Mouse (Mus musculus) neural tube, embryonic 12.5 days (tissue): ENCODE measurements around the gene Tex48. TPM values are rescaled to one million over a fixed set of nuclear protein-coding genes. Genes with fewer than 3 reads are reported as not detected.

Source experiments
- ATAC-seq: fragments of 200-750 bp; cut with Nextera tagmentation; 2 replicates; pipeline ENCODE4 v1.8.0; 2017; ENCODE audit warnings: low read depth, mild to moderate bottlenecking, moderate TSS enrichment, moderate library complexity; ENCODE audit not compliant: low FRiP score
- H3K27ac ChIP-seq: fragments of 300-500 bp; sonication (generic); 2 replicates; pipeline ENCODE4 v1.5.1; 2016
- H3K27me3 ChIP-seq: fragments of 300-500 bp; sonication (generic); replicated peaks from 2 replicates; pipeline ENCODE4 v1.6.1; 2016; ENCODE audit warnings: mild to moderate bottlenecking
- H3K36me3 ChIP-seq: fragments of 300-500 bp; sonication (generic); 2 replicates; pipeline ENCODE4 v1.6.1; 2016; ENCODE audit warnings: mild to moderate bottlenecking
- H3K4me1 ChIP-seq: fragments of 300-500 bp; sonication (generic); 2 replicates; pipeline ENCODE4 v1.6.1; 2016
- H3K4me2 ChIP-seq: fragments of 300-500 bp; sonication (generic); replicated peaks from 2 replicates; pipeline ENCODE4 v1.6.1; 2016; ENCODE audit warnings: mild to moderate bottlenecking
- H3K4me3 ChIP-seq: fragments of 300-500 bp; sonication (generic); 2 replicates; pipeline ENCODE4 v1.5.1; 2016
- H3K9ac ChIP-seq: fragments of 300-500 bp; sonication (generic); 2 replicates; pipeline ENCODE4 v1.6.1; 2016; ENCODE audit warnings: mild to moderate bottlenecking
- H3K9me3 ChIP-seq: fragments of 300-500 bp; sonication (generic); 2 replicates; pipeline ENCODE4 v1.6.1; 2016; ENCODE audit warnings: mild to moderate bottlenecking
- WGBS: fragments of 180-500 bp; shearing (Covaris S2); methylation state at CpG from one replicate; pipeline ENCODE4 v1.1.7; 2016; 5-methylcytosine and 5-hydroxymethylcytosine counted together
- polyA plus RNA-seq: library from polyadenylated mRNA; unstranded; fragments of >200 nt; fragmentation: Nextera tagmentation; extraction: Ambion mirVana; gene quantifications from 2 replicates; pipeline ENCODE4 v1.2.1, GENCODE M21; 2016

Gene Tex48
- polyA plus RNA-seq, 1 experiment from 2014 or later = not detected

DNA sequence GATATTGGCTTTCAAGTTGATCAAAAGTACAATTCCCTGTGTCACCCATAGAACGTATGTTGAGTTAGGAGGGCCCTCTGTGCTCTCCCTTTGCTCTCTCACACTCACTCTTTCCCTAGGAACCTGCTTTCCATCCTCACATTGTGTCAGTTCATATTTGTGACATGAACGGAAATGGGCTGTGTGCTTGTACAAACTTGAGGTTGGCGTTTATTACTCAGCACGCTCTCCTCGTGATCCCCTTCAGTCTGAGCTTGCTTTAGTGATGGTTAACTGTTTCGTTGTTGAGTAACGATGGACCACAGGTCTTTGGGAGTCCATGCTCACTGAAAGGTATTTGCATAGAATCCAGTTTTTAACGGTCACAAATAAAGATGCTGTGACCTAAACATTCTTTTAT, 4.9 kb upstream of the Tex48 start:
- H3K4me2 ChIP-seq = no peak overlapping the region
- ATAC-seq = no peak
- no peaks in the 10 kb centered on the region for H3K4me1 ChIP-seq
- no peak overlapping the region for H3K27ac ChIP-seq
- no peaks in the 10 kb centered on the region for H3K27me3 ChIP-seq
- no peaks in the 10 kb centered on the region for H3K9me3 ChIP-seq
- no peaks in the 10 kb centered on the region for H3K36me3 ChIP-seq
- no peak overlapping the region for H3K4me3 ChIP-seq
- 90% methylated on average over 8 of the region's 8 CpGs for WGBS
- H3K9ac ChIP-seq = no peak overlapping the region

DNA sequence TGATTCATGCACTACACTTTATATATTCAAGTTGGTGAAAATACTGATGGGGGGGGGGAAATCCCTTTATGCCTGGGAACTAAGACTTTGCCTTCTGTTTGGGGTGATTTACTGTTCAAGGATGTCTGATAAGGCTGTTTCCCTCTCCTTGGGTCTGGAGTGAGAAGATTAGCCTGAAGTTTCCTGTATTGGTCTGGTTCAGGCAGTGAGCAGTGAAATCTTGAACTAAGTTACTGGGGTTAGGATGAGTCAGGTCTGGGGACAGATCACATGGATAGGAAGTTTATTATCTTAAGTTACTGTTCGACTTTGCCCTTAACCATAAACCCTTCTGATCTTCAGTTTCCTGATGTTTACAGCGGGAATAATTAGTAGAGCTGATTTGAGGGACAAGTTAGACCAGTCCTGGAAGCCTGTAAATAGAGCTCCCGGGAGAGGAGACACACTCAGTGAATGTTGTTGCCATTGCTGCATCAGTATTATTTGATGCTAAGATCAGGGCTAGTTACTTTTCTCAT, 3.4 kb upstream of the Tex48 start:
- Histone ChIP-seq H3K9ac (no peak overlapping the region), H3K4me2 (no peak overlapping the region), H3K27ac (no peak overlapping the region), H3K9me3 (no peaks in the 10 kb centered on the region), H3K4me3 (no peak overlapping the region), H3K27me3 (no peaks in the 10 kb centered on the region), H3K4me1 (no peaks in the 10 kb centered on the region), H3K36me3 (no peaks in the 10 kb centered on the region)
- no peak for ATAC-seq
- 71% methylated on average over 3 of the region's 3 CpGs for WGBS

DNA sequence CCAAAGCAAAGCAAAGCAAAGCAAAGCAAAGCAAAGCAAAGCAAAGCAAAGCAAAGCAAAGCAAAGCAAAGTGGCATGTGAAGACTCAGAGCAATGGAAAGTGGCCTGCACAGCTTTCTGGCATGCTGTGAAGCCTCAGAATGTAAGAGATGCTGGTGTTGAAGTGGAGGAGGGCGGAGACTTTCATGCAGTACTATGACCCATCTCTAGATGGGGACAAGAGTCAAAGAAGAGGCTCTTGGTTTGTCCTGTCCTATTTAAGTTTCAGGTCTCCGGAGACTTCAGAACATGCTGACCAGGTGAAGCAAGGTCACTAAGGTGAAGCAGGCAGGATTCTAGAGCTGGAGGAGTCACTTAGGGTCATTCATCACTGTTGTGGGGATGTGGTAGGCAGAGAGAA, 367 bp downstream of the Tex48 start:
- H3K27me3 ChIP-seq = no peaks in the 10 kb centered on the region
- no peak for ATAC-seq
- 72% methylated on average over 2 of the region's 2 CpGs for WGBS
- H3K4me2 ChIP-seq = no peak overlapping the region
- no peak overlapping the region for H3K4me3 ChIP-seq
- no peak overlapping the region for H3K9ac ChIP-seq
- H3K4me1 ChIP-seq = no peaks in the 10 kb centered on the region
- H3K36me3 ChIP-seq = no peaks in the 10 kb centered on the region
- no peak overlapping the region for H3K27ac ChIP-seq
- H3K9me3 ChIP-seq = no peaks in the 10 kb centered on the region

DNA sequence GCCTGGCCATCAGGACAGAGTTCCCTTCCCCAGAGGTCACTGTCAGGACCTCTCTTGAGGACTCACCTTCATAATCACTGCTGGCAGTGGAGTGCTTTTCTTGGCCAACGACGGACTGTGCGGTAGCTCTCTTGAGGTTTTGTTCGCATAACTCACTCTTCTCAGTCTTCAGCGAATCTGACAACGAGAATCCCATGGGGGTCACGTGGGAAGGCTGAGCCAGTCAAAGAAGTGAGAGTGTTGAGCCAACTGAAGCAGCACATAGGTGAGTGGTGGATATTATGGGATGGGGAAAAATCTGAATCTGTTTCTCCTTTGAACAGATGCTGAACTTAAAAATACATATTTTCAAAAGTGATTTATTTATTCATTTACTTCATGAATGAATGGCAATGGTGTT, 13.8 kb downstream of the Tex48 start:
- no peaks in the 10 kb centered on the region for H3K27me3 ChIP-seq
- 82% methylated on average over 7 of the region's 7 CpGs for WGBS
- no peak overlapping the region for H3K4me2 ChIP-seq
- no peak overlapping the region for H3K4me3 ChIP-seq
- H3K9me3 ChIP-seq = no peaks in the 10 kb centered on the region
- H3K36me3 ChIP-seq = no peaks in the 10 kb centered on the region
- ATAC-seq = no peak
- no peak overlapping the region for H3K9ac ChIP-seq
- no peaks in the 10 kb centered on the region for H3K4me1 ChIP-seq
- no peak overlapping the region for H3K27ac ChIP-seq

DNA sequence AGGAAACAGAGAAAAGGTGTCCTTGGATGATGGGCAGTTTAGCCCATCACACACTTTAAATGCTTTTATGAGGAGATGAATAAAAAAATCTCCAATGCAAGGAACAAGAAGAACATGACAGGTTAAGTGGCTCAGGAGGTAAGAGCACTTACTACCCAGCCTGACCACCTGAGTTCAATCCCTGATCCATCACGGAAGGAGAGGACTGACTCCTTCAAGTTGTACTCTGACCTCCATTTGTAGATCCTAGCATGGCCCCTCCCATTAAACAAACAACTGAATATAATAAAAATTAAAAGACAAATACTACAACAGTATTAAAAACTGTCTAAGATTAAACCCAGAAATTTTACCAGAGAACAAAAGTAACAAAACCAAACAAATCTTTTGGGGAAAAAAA, 16.3 kb downstream of the Tex48 start:
- no peaks in the 10 kb centered on the region for H3K9me3 ChIP-seq
- no peak overlapping the region for H3K4me3 ChIP-seq
- no peak overlapping the region for H3K4me2 ChIP-seq
- no peak overlapping the region for H3K27ac ChIP-seq
- H3K36me3 ChIP-seq = no peaks in the 10 kb centered on the region
- H3K4me1 ChIP-seq = no peaks in the 10 kb centered on the region
- H3K9ac ChIP-seq = no peak overlapping the region
- no peaks in the 10 kb centered on the region for H3K27me3 ChIP-seq
- 72% methylated on average over 1 of the region's 1 CpGs for WGBS
- no peak for ATAC-seq

DNA sequence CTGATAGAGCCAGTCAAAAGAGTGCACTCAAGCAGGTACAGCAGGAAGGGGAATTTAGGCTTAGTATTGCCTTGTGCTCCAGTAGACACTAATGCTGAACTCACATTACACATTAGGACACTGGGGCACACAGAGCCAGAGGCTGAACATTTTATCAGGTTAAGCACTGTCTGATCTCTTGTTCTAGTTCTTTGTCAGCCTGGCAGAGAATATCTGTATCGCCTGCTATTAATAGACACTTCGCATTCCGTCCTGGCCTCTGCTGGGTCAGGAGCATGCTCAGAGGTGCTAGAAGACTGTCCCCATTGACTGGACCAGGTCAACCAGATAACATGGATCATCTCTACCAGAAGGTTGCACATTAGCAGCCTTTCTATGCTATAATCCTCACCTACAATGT, 16.7 kb downstream of the Tex48 start:
- no peak for ATAC-seq
- H3K4me1 ChIP-seq = no peaks in the 10 kb centered on the region
- H3K4me2 ChIP-seq = no peak overlapping the region
- H3K9me3 ChIP-seq = no peaks in the 10 kb centered on the region
- no peaks in the 10 kb centered on the region for H3K36me3 ChIP-seq
- no peaks in the 10 kb centered on the region for H3K27me3 ChIP-seq
- no peak overlapping the region for H3K27ac ChIP-seq
- 96% methylated on average over 3 of the region's 3 CpGs for WGBS
- H3K4me3 ChIP-seq = no peak overlapping the region
- no peak overlapping the region for H3K9ac ChIP-seq

DNA sequence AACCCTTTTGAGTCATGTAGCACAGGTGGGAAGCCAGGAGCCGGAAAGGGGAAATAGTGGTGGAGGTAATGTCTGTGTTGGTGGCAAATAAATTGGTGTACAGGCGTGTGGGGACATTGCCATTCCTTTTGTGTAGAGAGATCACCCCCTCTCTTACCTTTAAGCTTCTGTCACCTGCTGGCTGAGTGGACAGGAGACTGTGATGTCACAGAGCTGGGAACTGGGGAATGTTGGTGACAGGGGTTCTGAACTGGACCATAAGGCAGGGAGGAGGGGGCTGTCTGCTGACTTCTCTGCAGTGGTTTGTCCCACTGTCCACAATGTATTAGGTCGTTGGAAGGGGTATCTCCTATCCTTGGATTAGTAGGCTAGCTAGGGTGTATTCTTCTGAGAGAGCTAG, 17.3 kb downstream of the Tex48 start, which contains the start of gene Gm11213:
Gene Gm11213 (minus strand): TSS at position 317 of the 400 bp plus-strand sequence.
- Histone ChIP-seq H3K27ac (no peak within 1 kb of the TSS), H3K27me3 (no peaks in the 10 kb centered on the region), H3K4me3 (no peak within 1 kb of the TSS), H3K9me3 (no peaks in the 10 kb centered on the region), H3K4me2 (no peak within 1 kb of the TSS), H3K36me3 (no peaks in the 10 kb centered on the region), H3K4me1 (no peaks in the 10 kb centered on the region), H3K9ac (no peak within 1 kb of the TSS)
- WGBS = 80% methylated on average over 3 of the region's 3 CpGs
- no peak for ATAC-seq

DNA sequence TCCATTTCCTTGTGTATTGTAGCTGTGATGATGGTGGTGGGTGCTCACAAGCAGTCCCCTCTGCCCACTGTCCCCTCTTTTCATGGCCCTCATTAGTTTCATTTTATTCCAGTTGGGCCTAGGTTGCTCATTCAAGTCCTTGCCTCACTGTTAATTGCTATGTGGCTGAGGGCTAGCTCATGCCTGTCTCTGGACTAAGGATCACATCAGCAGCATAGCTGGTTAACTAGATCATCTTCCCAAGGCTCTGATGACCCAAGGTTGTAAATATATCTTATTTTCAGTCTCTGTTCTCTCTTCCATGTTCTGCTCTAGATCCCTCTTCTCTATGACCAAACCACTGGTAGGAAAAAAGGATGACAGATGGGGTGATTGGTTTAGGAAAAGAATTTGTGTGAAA, 21.0 kb downstream of the Tex48 start:
- Histone ChIP-seq H3K4me1 (no peaks in the 10 kb centered on the region), H3K9ac (no peak overlapping the region), H3K9me3 (no peaks in the 10 kb centered on the region), H3K27ac (no peak overlapping the region), H3K27me3 (no peaks in the 10 kb centered on the region), H3K4me3 (no peak overlapping the region), H3K36me3 (no peaks in the 10 kb centered on the region), H3K4me2 (no peak overlapping the region)
- ATAC-seq = no peak

DNA sequence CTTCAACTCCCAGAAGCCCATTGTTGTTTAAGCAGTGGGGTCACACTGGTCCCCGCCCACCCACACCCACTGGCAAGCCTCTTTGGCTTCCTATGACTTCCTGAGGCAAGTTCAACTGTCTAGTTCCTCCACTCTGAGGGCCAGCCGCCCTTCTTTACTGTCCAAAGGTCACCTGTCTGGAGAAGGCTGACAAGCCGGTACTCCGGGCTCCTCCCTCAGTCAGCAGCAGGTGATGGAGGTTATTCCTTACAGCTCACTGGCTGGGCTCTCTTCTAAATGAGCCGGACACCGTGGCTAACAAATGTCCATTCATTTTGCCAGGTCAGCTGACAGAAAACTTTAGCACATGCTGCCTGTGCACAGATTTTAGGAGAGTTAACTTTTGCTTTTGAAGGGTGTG, 21.4 kb downstream of the Tex48 start:
- WGBS = 87% methylated on average over 6 of the region's 6 CpGs
- Histone ChIP-seq H3K4me3 (no peak overlapping the region), H3K9me3 (no peaks in the 10 kb centered on the region), H3K27me3 (no peaks in the 10 kb centered on the region), H3K27ac (no peak overlapping the region), H3K4me2 (no peak overlapping the region), H3K9ac (no peak overlapping the region), H3K4me1 (no peaks in the 10 kb centered on the region), H3K36me3 (no peaks in the 10 kb centered on the region)
- no peak for ATAC-seq

DNA sequence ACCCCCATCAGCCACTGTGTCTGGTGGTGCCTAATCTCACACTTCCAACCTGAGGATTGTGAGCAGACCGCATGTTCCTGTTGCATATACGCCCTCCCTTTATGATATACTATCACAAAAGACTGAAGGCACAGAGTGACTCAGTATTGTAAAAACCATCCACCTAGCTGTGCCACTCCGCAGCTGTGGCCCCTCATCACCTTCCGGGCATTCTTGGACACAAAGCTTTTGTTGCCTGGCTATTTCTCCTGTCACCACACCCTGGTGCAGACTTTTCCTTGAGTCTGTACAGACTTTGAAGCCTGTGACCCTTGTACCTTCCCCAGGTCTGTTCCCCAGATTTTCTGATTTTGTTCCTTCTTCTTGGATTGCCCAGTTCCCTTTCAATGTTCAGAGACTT, 26.2 kb downstream of the Tex48 start:
- H3K9ac ChIP-seq = no peak overlapping the region
- no peaks in the 10 kb centered on the region for H3K36me3 ChIP-seq
- no peaks in the 10 kb centered on the region for H3K27me3 ChIP-seq
- no peaks in the 10 kb centered on the region for H3K4me1 ChIP-seq
- H3K4me3 ChIP-seq = no peak overlapping the region
- no peaks in the 10 kb centered on the region for H3K9me3 ChIP-seq
- H3K27ac ChIP-seq = no peak overlapping the region
- H3K4me2 ChIP-seq = no peak overlapping the region
- over 99% methylated on average over 4 of the region's 4 CpGs for WGBS
- ATAC-seq = no peak

DNA sequence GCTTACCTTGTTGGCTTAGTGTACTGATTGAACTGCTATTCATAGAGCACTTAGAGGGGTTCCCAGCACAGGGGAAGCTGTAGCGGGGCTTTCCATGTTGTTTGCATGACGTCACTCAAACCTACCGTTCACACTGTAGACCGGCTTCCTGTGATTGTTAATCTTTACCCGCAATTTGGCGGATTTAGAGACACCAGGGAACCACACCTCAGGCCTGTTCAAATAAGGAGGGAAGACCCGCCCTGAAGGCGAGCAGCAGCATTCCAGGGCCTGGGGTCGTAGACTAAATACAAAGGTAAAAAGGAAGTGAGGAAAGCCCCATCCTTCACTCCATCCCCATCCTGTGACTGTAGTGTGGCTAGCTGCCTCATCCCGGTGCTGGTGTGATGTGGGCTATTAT, 27.0 kb downstream of the Tex48 start:
- 83% methylated on average over 10 of the region's 10 CpGs for WGBS
- H3K36me3 ChIP-seq = no peaks in the 10 kb centered on the region
- H3K9me3 ChIP-seq = no peaks in the 10 kb centered on the region
- H3K4me1 ChIP-seq = no peaks in the 10 kb centered on the region
- H3K4me3 ChIP-seq = no peak overlapping the region
- H3K27ac ChIP-seq = no peak overlapping the region
- no peaks in the 10 kb centered on the region for H3K27me3 ChIP-seq
- H3K9ac ChIP-seq = no peak overlapping the region
- H3K4me2 ChIP-seq = no peak overlapping the region
- no peak for ATAC-seq

DNA sequence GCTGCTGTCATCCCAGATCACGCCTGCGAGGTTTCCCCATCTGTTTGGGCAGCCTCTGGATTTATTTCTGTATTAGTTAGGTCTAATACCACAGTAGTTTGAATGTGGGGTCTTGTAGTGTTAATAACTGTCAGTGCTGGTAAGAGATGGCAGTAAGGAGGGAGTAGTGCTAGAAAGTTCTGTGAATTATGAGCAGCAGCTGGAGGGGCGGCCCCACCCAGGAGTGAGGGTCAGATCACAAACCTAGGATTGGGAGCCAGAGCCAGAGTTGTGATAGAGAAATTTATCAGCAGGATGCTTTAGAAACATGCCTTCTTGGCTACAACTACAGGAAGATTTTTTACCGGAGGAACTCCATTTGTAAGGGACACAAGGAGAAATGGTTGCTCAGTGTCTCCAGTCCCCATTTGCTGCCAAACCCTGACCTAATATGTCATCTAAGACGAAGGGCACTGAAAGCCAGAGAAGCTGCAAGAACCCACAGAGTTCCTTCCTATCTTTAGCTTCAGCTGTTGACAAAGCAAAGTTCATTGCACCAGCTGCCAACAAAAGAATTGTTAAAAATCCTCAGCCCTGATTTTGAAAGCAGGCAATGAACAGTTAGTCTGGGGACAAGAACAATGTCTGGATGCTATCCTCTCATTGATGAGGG, 27.6 kb downstream of the Tex48 start:
- no peaks in the 10 kb centered on the region for H3K9me3 ChIP-seq
- ATAC-seq = no peak
- H3K36me3 ChIP-seq = no peaks in the 10 kb centered on the region
- H3K4me1 ChIP-seq = no peaks in the 10 kb centered on the region
- H3K9ac ChIP-seq = no peak overlapping the region
- no peak overlapping the region for H3K4me3 ChIP-seq
- no peak overlapping the region for H3K27ac ChIP-seq
- 82% methylated on average over 5 of the region's 5 CpGs for whole genome bisulfite sequencing
- H3K4me2 ChIP-seq = no peak overlapping the region
- H3K27me3 ChIP-seq = no peaks in the 10 kb centered on the region

DNA sequence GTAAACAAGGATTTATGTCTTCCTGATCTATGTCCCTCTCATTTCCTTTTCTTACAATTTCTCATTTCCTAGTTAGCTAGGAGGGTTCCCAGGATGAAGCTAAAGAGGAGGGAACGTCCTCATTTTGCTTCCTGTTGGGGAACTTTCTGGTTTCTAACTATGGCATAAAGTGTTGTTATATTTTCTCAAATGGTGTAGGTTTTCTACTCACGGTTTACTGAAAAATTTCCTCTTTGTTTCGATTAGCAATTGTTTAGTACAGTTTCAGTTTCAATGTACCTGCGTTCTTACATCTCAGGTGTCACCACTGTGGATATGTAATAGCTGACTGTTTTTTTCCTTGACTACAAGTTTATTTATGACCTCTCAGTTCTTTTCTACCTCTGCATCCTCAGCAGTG, 31.7 kb downstream of the Tex48 start:
- ATAC-seq = no peak
- H3K4me2 ChIP-seq = no peak overlapping the region
- 89% methylated on average over 4 of the region's 4 CpGs for WGBS
- H3K36me3 ChIP-seq = no peaks in the 10 kb centered on the region
- no peaks in the 10 kb centered on the region for H3K9me3 ChIP-seq
- H3K27me3 ChIP-seq = no peaks in the 10 kb centered on the region
- no peaks in the 10 kb centered on the region for H3K4me1 ChIP-seq
- no peak overlapping the region for H3K27ac ChIP-seq
- no peak overlapping the region for H3K4me3 ChIP-seq
- H3K9ac ChIP-seq = no peak overlapping the region
